Mouse (Mus musculus): ENCODE data around the gene P2rx1. TPM values are rescaled to one million over a fixed set of nuclear protein-coding genes. Genes with fewer than 3 reads are reported as not detected.

The P2rx1 gene
- polyA plus RNA-seq, 1 experiment from 2014 or later: 0.31 TPM

DNA sequence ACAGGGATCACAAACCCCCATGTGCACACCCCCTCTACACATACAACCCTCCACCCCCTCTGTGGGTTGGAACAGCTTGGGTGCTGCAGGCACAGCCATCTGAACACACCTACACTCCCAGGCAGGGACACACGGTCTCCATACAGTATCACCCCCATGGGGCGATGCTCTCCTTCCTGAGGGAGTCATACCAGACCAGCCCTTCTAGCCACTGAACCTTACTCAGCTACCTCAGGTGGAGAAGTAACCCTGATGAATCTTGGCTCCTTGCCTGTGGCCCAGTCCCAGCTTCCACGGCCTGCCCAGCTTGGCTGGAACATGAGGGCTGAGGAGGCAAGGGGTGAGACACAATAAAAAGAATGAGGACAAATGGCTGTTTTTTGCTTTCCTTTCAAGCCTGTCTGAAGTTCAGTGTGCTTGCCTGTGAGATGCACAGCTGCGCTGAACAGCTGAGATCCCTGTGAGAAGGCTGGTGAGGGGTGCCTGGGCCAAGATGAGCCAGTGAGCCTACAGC lies 16.0 kb downstream of the P2rx1 start:
- Histone ChIP-seq H3K9me3 (ENCODE audit: control insufficient read depth, low read length) (no peaks in the 10 kb centered on the region), H3K4me3 (ENCODE audit: low read length) (no peak overlapping the region), H3K4me2 (ENCODE audit: low read length) (no peak overlapping the region), H3K9ac (ENCODE audit: low read depth, low read length) (no peak overlapping the region), H3K4me1 (ENCODE audit: control insufficient read depth, insufficient read depth, low read depth, low read length) (peaks cover 11% of the 10 kb centered on the region), H3K36me3 (ENCODE audit: control insufficient read depth, insufficient read depth, low read length) (no peaks in the 10 kb centered on the region), H3K27ac (ENCODE audit: low read depth, low read length) (peak overlapping the region; percentile 37; the same call in 1 of the 2 replicates), H3K27me3 (replicated peaks; ENCODE audit: control insufficient read depth, insufficient read depth, low read length) (no peaks in the 10 kb centered on the region)
- WGBS: 73% methylated on average over 4 of the region's 4 CpGs
- ATAC-seq: no peak

GRCm38 (mm10) chr11:73015391-73016102 lies 16.6 kb downstream of the P2rx1 start:
- 56% methylated on average over 5 of the region's 5 CpGs for WGBS
- H3K4me3 ChIP-seq (ENCODE audit: low read length): no peak overlapping the region
- H3K4me2 ChIP-seq (ENCODE audit: low read length): no peak overlapping the region
- H3K27ac ChIP-seq (ENCODE audit: low read depth, low read length): peak overlapping the region; percentile 37; the same call in 1 of the 2 replicates
- no peaks in the 10 kb centered on the region for H3K9me3 ChIP-seq (ENCODE audit: control insufficient read depth, low read length)
- no peaks in the 10 kb centered on the region for H3K36me3 ChIP-seq (ENCODE audit: control insufficient read depth, insufficient read depth, low read length)
- H3K27me3 ChIP-seq (replicated peaks; ENCODE audit: control insufficient read depth, insufficient read depth, low read length): peaks cover 2% of the 10 kb centered on the region; the same call in 1 of the 2 replicates
- H3K4me1 ChIP-seq (ENCODE audit: control insufficient read depth, insufficient read depth, low read depth, low read length): peaks cover 17% of the 10 kb centered on the region
- H3K9ac ChIP-seq (ENCODE audit: low read depth, low read length): no peak overlapping the region
- ATAC-seq: no peak

GRCm38 (mm10) chr11:73016103-73016420 lies 17.2 kb downstream of the P2rx1 start:
- WGBS: 65% methylated on average over 6 of the region's 6 CpGs
- Histone ChIP-seq H3K4me2 (ENCODE audit: low read length) (no peak overlapping the region), H3K9ac (ENCODE audit: low read depth, low read length) (no peak overlapping the region), H3K27ac (ENCODE audit: low read depth, low read length) (no peak overlapping the region), H3K4me3 (ENCODE audit: low read length) (no peak overlapping the region), H3K4me1 (ENCODE audit: control insufficient read depth, insufficient read depth, low read depth, low read length) (peaks cover 17% of the 10 kb centered on the region), H3K36me3 (ENCODE audit: control insufficient read depth, insufficient read depth, low read length) (no peaks in the 10 kb centered on the region), H3K27me3 (replicated peaks; ENCODE audit: control insufficient read depth, insufficient read depth, low read length) (peaks cover 2% of the 10 kb centered on the region; the same call in 1 of the 2 replicates), H3K9me3 (ENCODE audit: control insufficient read depth, low read length) (no peaks in the 10 kb centered on the region)
- ATAC-seq: no peak

GRCm38 (mm10) chr11:73018471-73019146 lies 19.7 kb downstream of the P2rx1 start, which contains the start of gene Camkk1:
Camkk1 (plus strand) TSS chr11:73019008.
- Histone ChIP-seq H3K9me3 (ENCODE audit: control insufficient read depth, low read length) (no peaks in the 10 kb centered on the region), H3K36me3 (ENCODE audit: control insufficient read depth, insufficient read depth, low read length) (no peaks in the 10 kb centered on the region), H3K4me1 (ENCODE audit: control insufficient read depth, insufficient read depth, low read depth, low read length) (peaks cover 17% of the 10 kb centered on the region), H3K27ac (ENCODE audit: low read depth, low read length) (peak within 1 kb of the TSS; percentile 80), H3K27me3 (replicated peaks; ENCODE audit: control insufficient read depth, insufficient read depth, low read length) (peaks cover 2% of the 10 kb centered on the region; the same call in 1 of the 2 replicates), H3K4me2 (ENCODE audit: low read length) (peak within 1 kb of the TSS; percentile 83), H3K9ac (ENCODE audit: low read depth, low read length) (peak within 1 kb of the TSS; percentile 82), H3K4me3 (ENCODE audit: low read length) (peak within 1 kb of the TSS; percentile 74)
- ATAC-seq: peak; percentile 93
- under 1% methylated on average over 52 of the region's 57 CpGs for WGBS

GRCm38 (mm10) chr11:73019147-73019795 lies 20.4 kb downstream of the P2rx1 start:
- H3K36me3 ChIP-seq (ENCODE audit: control insufficient read depth, insufficient read depth, low read length): no peaks in the 10 kb centered on the region
- peak overlapping the region; percentile 80 for H3K27ac ChIP-seq (ENCODE audit: low read depth, low read length)
- WGBS: under 1% methylated on average over 45 of the region's 46 CpGs
- peak overlapping the region; percentile 82 for H3K9ac ChIP-seq (ENCODE audit: low read depth, low read length)
- peak; percentile 70 for ATAC-seq
- peak overlapping the region; percentile 74 for H3K4me3 ChIP-seq (ENCODE audit: low read length)
- H3K9me3 ChIP-seq (ENCODE audit: control insufficient read depth, low read length): no peaks in the 10 kb centered on the region
- peaks cover 17% of the 10 kb centered on the region for H3K4me1 ChIP-seq (ENCODE audit: control insufficient read depth, insufficient read depth, low read depth, low read length)
- peaks cover 2% of the 10 kb centered on the region; the same call in 1 of the 2 replicates for H3K27me3 ChIP-seq (replicated peaks; ENCODE audit: control insufficient read depth, insufficient read depth, low read length)
- H3K4me2 ChIP-seq (ENCODE audit: low read length): peak overlapping the region; percentile 83

GRCm38 (mm10) chr11:73020953-73021800 lies 22.3 kb downstream of the P2rx1 start:
- Histone ChIP-seq H3K27me3 (replicated peaks; ENCODE audit: control insufficient read depth, insufficient read depth, low read length) (peaks cover 2% of the 10 kb centered on the region; the same call in 1 of the 2 replicates), H3K4me2 (ENCODE audit: low read length) (no peak overlapping the region), H3K27ac (ENCODE audit: low read depth, low read length) (no peak overlapping the region), H3K9me3 (ENCODE audit: control insufficient read depth, low read length) (no peaks in the 10 kb centered on the region), H3K4me3 (ENCODE audit: low read length) (no peak overlapping the region), H3K4me1 (ENCODE audit: control insufficient read depth, insufficient read depth, low read depth, low read length) (peaks cover 13% of the 10 kb centered on the region), H3K9ac (ENCODE audit: low read depth, low read length) (no peak overlapping the region), H3K36me3 (ENCODE audit: control insufficient read depth, insufficient read depth, low read length) (no peaks in the 10 kb centered on the region)
- ATAC-seq: no peak
- WGBS: 62% methylated on average over 7 of the region's 7 CpGs

GRCm38 (mm10) chr11:73023099-73023498 lies 24.2 kb downstream of the P2rx1 start:
- 46% methylated on average over 9 of the region's 9 CpGs for WGBS
- Histone ChIP-seq H3K4me2 (ENCODE audit: low read length) (no peak overlapping the region), H3K27me3 (replicated peaks; ENCODE audit: control insufficient read depth, insufficient read depth, low read length) (peaks cover 2% of the 10 kb centered on the region; the same call in 1 of the 2 replicates), H3K9me3 (ENCODE audit: control insufficient read depth, low read length) (no peaks in the 10 kb centered on the region), H3K27ac (ENCODE audit: low read depth, low read length) (no peak overlapping the region), H3K9ac (ENCODE audit: low read depth, low read length) (no peak overlapping the region), H3K4me1 (ENCODE audit: control insufficient read depth, insufficient read depth, low read depth, low read length) (peaks cover 13% of the 10 kb centered on the region), H3K4me3 (ENCODE audit: low read length) (no peak overlapping the region), H3K36me3 (ENCODE audit: control insufficient read depth, insufficient read depth, low read length) (0 out of 2 replicates have a peak, but pooled peaks cover 3% of the 10 kb centered on the region)
- ATAC-seq: no peak

DNA sequence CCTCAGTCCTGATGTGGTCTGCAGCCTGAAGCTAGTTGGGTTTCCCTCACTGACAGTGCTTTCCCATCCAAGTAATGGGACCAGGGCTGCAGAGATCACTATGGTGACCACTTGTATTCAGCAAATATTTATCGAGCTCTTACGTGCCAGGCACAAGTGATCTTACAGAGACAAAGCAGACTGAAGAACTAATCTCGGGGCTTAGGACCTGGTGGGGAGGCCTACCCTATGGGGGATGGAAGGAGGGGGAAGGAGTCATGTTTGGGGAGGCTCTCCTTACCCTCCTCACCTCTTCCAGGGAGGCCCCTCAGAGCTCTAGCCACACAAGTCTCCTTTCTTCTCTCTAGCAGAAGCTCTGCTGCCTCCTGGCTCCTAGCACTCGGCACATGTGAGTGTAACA lies 24.9 kb downstream of the P2rx1 start:
- peaks cover 10% of the 10 kb centered on the region for H3K4me1 ChIP-seq (ENCODE audit: control insufficient read depth, insufficient read depth, low read depth, low read length)
- no peak for ATAC-seq
- no peaks in the 10 kb centered on the region for H3K9me3 ChIP-seq (ENCODE audit: control insufficient read depth, low read length)
- WGBS: 41% methylated on average over 4 of the region's 4 CpGs
- H3K4me2 ChIP-seq (ENCODE audit: low read length): no peak overlapping the region
- H3K27ac ChIP-seq (ENCODE audit: low read depth, low read length): no peak overlapping the region
- peaks cover 2% of the 10 kb centered on the region; the same call in 1 of the 2 replicates for H3K27me3 ChIP-seq (replicated peaks; ENCODE audit: control insufficient read depth, insufficient read depth, low read length)
- no peak overlapping the region for H3K4me3 ChIP-seq (ENCODE audit: low read length)
- H3K36me3 ChIP-seq (ENCODE audit: control insufficient read depth, insufficient read depth, low read length): 0 out of 2 replicates have a peak, but pooled peaks cover 5% of the 10 kb centered on the region
- no peak overlapping the region for H3K9ac ChIP-seq (ENCODE audit: low read depth, low read length)

All from hindbrain, embryonic 16.5 days (tissue).